Mouse (Mus musculus): ENCODE data around the gene Fam149a. TPM values are rescaled to one million over a fixed set of nuclear protein-coding genes. Genes with fewer than 3 reads are reported as not detected.
"Not testable (repeated sequence)": the region's sequence is repeated elsewhere in the genome, so short reads cannot be mapped to it uniquely, and the experiment has no call there.

The Fam149a gene
- total RNA-seq, 2 experiments from 2014 or later = 21.0 to 22.6 TPM

- DNase-seq = no peak
These were observed 48.6 kb downstream of the Fam149a start for GRCm38 (mm10) chr8:45333493-45333892.

GRCm38 (mm10) chr8:45332685-45333409 lies 49.2 kb downstream of the Fam149a start, which contains the start of gene Cyp4v3:
TSS of gene Cyp4v3 (minus strand) at chr8:45333216.
- peak; percentile 56 for DNase-seq
- intact Hi-C loops (cut with DNase I) = no loop called here

More at GRCm38 (mm10) chr8:45333493-45333892, 48.6 kb downstream of the Fam149a start:
- intact Hi-C loops (cut with DNase I) = no loop called here

- DNase-seq = no peak
- intact Hi-C loops (cut with DNase I) = no loop called here
These were observed 51.2 kb downstream of the Fam149a start for GRCm38 (mm10) chr8:45330856-45331255.

- no peak for DNase-seq
- intact Hi-C loops (cut with DNase I) = no loop called here
These were observed 52.7 kb downstream of the Fam149a start for GRCm38 (mm10) chr8:45329206-45329980.

GRCm38 (mm10) chr8:45327076-45327475 lies 55.0 kb downstream of the Fam149a start:
- not testable (repeated sequence) for DNase-seq

GRCm38 (mm10) chr8:45324151-45324550 lies 57.9 kb downstream of the Fam149a start:
- DNase-seq = no peak
- intact Hi-C loops (cut with DNase I) = no loop called here

More at GRCm38 (mm10) chr8:45327076-45327475, 55.0 kb downstream of the Fam149a start:
- intact Hi-C loops (cut with DNase I) = not testable (repeated sequence)

- intact Hi-C loops (cut with DNase I) = no loop called here
These were observed 60.7 kb downstream of the Fam149a start for GRCm38 (mm10) chr8:45321365-45321764.

GRCm38 (mm10) chr8:45320930-45321329 lies 61.2 kb downstream of the Fam149a start:
- intact Hi-C loops (cut with DNase I) = no loop called here
- DNase-seq = no peak

More at GRCm38 (mm10) chr8:45321365-45321764, 60.7 kb downstream of the Fam149a start:
- no peak for DNase-seq

- intact Hi-C loops (cut with DNase I) = no loop called here
- DNase-seq = no peak
These were observed 71.1 kb downstream of the Fam149a start for GRCm38 (mm10) chr8:45310967-45311366.

- no peak for DNase-seq
- intact Hi-C loops (cut with DNase I) = no loop called here
These were observed 73.7 kb downstream of the Fam149a start, which contains the start of gene Gm45753 for GRCm38 (mm10) chr8:45308366-45308765. TSS of gene Gm45753 (minus strand) at chr8:45308466.

GRCm38 (mm10) chr8:45305479-45305878 lies 76.6 kb downstream of the Fam149a start:
- no peak for DNase-seq
- intact Hi-C loops (cut with DNase I) = no loop called here

GRCm38 (mm10) chr8:45304354-45304753 lies 77.7 kb downstream of the Fam149a start:
- no peak for DNase-seq
- intact Hi-C loops (cut with DNase I) = no loop called here

GRCm38 (mm10) chr8:45302390-45302789 lies 79.7 kb downstream of the Fam149a start:
- intact Hi-C loops (cut with DNase I) = no loop called here

GRCm38 (mm10) chr8:45295276-45295675 lies 86.8 kb downstream of the Fam149a start:
- intact Hi-C loops (cut with DNase I) = no loop called here
- no peak for DNase-seq

More at GRCm38 (mm10) chr8:45302390-45302789, 79.7 kb downstream of the Fam149a start:
- DNase-seq = peak; percentile 4

- intact Hi-C loops (cut with DNase I) = no loop called here
These were observed 87.4 kb downstream of the Fam149a start, which contains the start of gene Klkb1 for GRCm38 (mm10) chr8:45294687-45295086. TSS of gene Klkb1 (minus strand) at chr8:45294859.

GRCm38 (mm10) chr8:45291790-45292189 lies 90.3 kb downstream of the Fam149a start:
- intact Hi-C loops (cut with DNase I) = no loop called here
- peak; percentile 73 for DNase-seq

More at GRCm38 (mm10) chr8:45294687-45295086, 87.4 kb downstream of the Fam149a start, which contains the start of gene Klkb1:
- no peak for DNase-seq

Other genes with a start within 250 kb of the Fam149a start
- not detected for gene F11, start 120.3 kb downstream of the Fam149a start, total RNA-seq (2021)
- gene Klkb1, start 87.4 kb downstream of the Fam149a start, total RNA-seq (2021) = under 1 TPM in 1 of 2 experiments, not detected in 1; 0.10 TPM
- gene Gm45753, start 73.8 kb downstream of the Fam149a start, total RNA-seq (2021) = not detected
- gene Cyp4v3, start 49.1 kb downstream of the Fam149a start, total RNA-seq (2021) = 1 to 10 TPM; 2.7 to 3.0 TPM
- gene Tlr3, start 28.8 kb upstream of the Fam149a start, total RNA-seq (2021) = 1 to 10 TPM; 2.0 to 3.1 TPM
- gene Sorbs2, start 125.5 kb upstream of the Fam149a start, total RNA-seq (2021) = 100 to 1,000 TPM; 125 to 130 TPM